Mouse (Mus musculus) brown adipose tissue, adult 24 weeks (tissue): ENCODE data around the gene Grm5. TPM values are rescaled to one million over a fixed set of nuclear protein-coding genes. Genes with fewer than 3 reads are reported as not detected.

Source experiments
- H3K27ac ChIP-seq: fragments of 200-500 bp; replicated peaks from 2 replicates; pipeline ENCODE4 v1.5.1; 2012; ENCODE audit warnings: low read depth, mild to moderate bottlenecking, low read length
- H3K4me1 ChIP-seq: fragments of 200-500 bp; 2 replicates; pipeline ENCODE4 v1.6.1; 2012; ENCODE audit warnings: low read length, mixed read lengths; ENCODE audit not compliant: control insufficient read depth, insufficient read depth, insufficient read length
- H3K4me3 ChIP-seq: fragments of 200-500 bp; 2 replicates; pipeline ENCODE4 v1.5.1; 2012; ENCODE audit warnings: low read depth, mild to moderate bottlenecking, low read length, moderate library complexity; ENCODE audit not compliant: insufficient read depth
- polyA plus RNA-seq: library from polyadenylated mRNA; stranded (reverse); fragments of >200 nt; gene quantifications from 2 replicates; pipeline ENCODE4 v1.2.4, GENCODE M21; 2012; ENCODE audit not compliant: missing spikeins, insufficient read depth, insufficient read length

Gene Grm5
- polyA plus RNA-seq, 1 experiment: not detected

DNA sequence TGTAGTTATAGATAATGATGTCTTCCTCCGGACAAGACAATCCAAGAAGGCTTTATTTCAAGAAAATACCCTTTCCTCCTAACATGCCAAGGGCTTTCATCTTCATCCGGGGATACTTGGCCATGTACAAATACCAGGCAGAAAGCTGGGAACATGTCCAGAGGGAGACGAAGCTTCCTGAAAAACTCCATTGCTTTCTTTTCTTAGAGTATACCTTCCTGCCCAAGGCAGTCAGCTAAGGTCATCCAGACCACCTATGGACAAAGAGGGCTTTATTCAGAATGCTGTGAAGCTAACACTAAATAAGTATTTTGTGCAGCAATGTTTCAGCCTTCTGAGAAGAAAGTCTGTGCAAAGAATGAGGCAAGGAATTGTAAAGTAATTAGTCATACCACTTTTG lies 178.4 kb downstream of the Grm5 start:
- H3K4me1 ChIP-seq: no peaks in the 10 kb centered on the region
- H3K27ac ChIP-seq: no peak overlapping the region
- no peak overlapping the region for H3K4me3 ChIP-seq

DNA sequence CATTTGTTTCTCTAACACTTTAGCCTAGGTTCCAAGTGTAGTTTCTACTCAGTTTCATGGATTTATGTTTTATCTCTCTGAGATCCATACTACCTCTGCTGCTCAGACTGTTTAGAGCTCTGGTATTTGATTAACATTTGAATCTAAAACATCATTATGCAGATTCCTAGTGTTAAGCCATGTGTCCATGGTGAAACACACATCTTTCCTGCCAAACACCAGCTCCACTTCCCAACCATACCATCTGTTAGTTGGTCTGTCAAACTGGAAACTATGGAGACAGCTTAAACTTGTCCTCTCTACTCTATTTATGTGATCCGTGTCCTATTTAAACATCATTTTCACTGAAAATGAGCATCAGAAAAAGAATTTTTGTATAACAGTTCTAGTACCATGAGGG lies 203.6 kb downstream of the Grm5 start:
- H3K27ac ChIP-seq: no peak overlapping the region
- H3K4me3 ChIP-seq: no peak overlapping the region
- no peaks in the 10 kb centered on the region for H3K4me1 ChIP-seq

DNA sequence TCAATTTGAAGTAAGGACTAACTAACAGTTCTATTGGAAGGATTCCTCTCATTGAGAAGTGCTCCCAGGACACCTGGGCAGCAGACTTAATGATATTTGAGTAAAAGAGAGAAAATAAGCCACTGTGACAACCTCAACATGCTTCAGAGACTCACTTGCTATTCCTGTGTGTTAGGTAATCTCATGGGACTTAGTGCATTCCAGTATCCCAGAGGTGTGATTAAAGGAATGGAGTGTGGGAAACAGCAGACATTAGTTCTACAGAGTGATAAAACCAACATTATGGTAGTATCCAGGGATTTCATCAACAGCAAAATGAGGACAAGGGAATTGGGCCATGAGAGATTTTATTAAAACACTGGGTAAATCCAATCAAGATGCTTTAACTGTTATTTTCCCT lies 205.0 kb downstream of the Grm5 start:
- H3K27ac ChIP-seq: no peak overlapping the region
- H3K4me3 ChIP-seq: no peak overlapping the region
- H3K4me1 ChIP-seq: no peaks in the 10 kb centered on the region

DNA sequence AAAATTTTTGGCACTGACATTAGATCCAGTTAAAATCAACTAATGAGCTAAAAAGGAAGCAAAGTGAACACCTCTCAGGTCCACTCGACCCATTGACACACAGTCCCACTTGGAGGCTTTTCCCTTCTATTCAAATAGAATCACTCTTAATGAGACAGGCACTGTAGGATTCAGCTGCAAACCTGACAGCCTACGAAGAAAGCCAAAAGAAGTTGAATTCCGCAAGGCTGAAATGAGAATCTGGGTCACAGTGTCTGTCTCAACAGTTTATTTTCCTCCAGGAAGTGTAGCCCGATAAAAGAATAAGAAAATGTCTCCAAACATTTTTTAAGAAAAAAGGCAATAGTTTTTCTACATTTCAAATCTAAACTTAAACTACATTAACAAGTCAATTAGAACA lies 209.9 kb downstream of the Grm5 start:
- Histone ChIP-seq H3K27ac (no peak overlapping the region), H3K4me3 (no peak overlapping the region), H3K4me1 (no peaks in the 10 kb centered on the region)

DNA sequence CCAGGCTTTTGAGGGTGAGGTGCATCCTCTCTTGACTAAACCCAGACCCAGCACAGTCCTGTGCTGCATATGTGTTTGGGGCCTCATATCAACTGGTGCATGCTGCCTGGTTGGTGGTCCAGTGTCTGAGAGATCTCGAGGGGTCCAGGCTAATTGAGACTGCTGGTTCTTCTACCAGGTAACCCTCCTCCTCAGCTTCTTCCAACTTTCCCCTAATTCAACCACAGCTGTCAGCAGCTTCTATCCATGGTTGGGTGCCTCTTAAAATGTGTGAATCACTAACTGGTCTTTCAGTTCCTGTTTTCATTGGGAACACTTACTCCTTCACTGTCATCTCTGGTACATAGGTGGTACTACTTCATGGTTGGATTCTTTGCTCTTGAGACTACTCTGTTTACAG lies 240.9 kb downstream of the Grm5 start:
- H3K4me3 ChIP-seq: no peak overlapping the region
- no peak overlapping the region for H3K27ac ChIP-seq
- no peaks in the 10 kb centered on the region for H3K4me1 ChIP-seq

DNA sequence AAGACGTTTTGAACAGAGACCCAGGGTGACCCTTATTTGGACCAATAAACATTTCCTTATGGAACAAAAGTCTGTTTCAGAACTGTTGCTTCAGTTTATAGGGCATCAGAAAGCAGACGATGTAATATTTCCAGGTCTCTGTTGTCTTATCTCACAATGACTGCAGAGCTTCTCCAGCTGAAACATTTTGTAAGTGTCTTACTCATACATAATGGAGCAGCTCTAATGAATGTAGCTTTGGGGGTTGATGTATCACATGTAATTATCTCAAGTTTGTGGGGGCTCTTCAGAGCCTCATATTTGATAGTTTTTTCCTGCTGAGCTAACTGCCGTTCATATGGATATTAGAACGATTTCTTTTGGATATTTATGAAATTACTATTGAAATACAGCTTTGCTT lies 250.7 kb downstream of the Grm5 start:
- no peaks in the 10 kb centered on the region for H3K4me1 ChIP-seq
- no peak overlapping the region for H3K27ac ChIP-seq
- H3K4me3 ChIP-seq: no peak overlapping the region

DNA sequence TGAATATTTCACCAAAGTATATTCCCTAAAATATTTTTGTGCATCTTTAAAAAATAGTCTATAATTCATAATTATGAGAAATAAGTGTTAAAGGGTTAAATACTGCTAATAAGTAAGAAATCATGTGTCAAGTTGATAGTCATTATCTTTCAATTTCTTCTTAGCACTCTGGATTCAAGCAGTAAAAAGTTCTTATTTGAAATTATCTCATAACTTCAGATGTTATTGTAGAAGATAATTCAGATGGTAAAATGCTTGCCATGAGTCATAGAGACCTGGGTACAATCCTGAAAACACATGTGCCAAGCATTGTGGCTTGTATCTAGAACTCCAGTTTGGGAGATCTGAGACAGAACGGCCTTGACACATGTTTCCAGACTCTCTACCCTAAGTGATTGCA lies 254.6 kb downstream of the Grm5 start:
- Histone ChIP-seq H3K27ac (no peak overlapping the region), H3K4me3 (no peak overlapping the region), H3K4me1 (no peaks in the 10 kb centered on the region)

DNA sequence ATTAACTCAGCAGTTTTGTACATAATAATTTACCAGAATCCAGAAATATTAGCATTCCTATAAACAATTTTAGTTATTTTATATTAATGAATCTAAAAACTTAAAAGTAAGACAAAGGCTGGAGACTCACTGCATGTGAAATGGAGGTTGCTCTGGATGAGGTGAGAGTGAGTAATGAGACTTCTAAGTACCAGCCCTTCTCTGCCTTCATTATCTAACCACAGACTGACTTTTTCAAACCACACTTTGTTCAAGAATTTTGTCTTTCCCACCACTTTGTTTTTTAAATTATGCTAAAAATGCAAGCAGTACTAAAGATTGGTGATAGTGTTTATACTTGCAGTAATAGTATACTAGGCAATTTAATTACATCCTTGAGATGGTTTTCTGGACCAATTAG lies 259.5 kb downstream of the Grm5 start:
- H3K4me3 ChIP-seq: no peak overlapping the region
- no peaks in the 10 kb centered on the region for H3K4me1 ChIP-seq
- no peak overlapping the region for H3K27ac ChIP-seq

DNA sequence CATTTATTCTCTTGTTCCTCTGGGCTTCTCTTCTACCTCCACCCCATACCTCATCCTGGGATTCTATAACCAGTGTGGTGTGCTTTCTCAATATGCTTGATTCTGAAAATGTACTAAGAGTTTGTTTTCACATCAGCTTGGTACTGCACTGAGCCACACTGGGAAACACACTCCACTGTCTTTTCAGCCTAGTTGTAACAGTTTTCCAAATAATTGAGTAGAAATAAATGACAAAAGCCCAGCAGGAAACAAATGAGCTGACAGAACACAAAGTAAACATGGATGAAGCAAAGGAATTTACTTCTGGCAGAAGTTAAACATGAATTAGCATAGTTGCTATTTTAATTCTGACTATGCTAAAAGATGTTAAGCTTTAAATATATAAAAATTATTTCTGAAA lies 262.1 kb downstream of the Grm5 start:
- H3K4me3 ChIP-seq: no peak overlapping the region
- no peak overlapping the region for H3K27ac ChIP-seq
- no peaks in the 10 kb centered on the region for H3K4me1 ChIP-seq

DNA sequence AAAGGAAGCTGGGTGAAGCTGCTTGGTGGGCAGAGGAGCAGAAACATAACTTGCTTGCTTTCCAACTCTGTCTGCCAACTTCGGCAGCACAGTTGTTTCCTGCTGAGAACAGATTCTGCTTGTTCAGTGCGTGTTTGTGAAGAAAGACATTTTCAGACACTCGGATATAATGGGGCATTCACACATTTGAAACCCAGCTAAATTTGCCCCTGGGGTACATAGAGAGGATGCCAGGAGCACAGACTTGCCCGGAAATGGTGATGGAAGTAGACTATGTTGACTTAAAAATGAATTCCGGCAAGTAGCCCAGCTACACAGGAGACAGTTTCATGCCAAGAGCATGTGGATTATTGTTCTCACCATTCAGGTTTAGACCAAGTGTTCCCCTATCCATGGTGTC lies 342.0 kb downstream of the Grm5 start:
- Histone ChIP-seq H3K4me3 (no peak overlapping the region), H3K27ac (no peak overlapping the region), H3K4me1 (no peaks in the 10 kb centered on the region)

DNA sequence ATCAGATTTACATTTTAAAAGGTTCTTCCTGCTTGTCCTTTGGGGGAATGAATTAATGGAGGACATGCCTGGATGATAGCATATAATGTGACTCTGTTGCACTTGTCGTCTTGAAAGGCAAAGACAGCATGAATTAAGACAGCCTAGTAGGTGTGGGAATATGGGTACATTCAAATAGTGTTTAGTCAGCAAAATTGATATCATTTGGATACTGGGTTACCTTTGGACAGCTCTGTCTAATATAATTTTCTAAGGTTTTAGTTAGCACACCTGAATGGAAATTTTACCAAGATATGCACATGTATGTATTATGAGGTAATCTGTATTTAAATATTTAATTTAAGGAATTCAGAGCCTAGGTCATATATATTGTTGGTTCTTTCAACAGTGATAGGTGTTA lies 353.4 kb downstream of the Grm5 start:
- no peaks in the 10 kb centered on the region for H3K4me1 ChIP-seq

DNA sequence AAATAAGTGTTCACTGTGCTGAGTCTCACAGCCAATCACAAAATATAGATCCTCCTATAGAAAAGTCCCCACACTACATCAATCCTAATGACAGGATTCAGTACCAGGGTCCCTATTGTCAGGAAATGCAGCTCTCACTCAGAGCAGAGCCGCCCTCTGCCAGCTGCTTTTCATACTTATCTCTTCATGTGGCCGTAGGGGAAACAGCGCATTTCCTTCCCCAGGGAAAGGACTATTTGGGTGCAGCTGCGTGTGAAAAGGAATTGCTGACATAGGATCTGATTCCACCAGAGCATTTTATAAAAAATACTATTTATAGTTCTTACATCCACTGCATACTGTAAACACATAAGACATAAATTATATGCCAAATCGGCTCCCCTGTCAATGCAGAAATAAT lies 354.3 kb downstream of the Grm5 start:
- no peak overlapping the region for H3K4me3 ChIP-seq
- no peak overlapping the region for H3K27ac ChIP-seq
- H3K4me1 ChIP-seq: no peaks in the 10 kb centered on the region

More for the DNA sequence above, 353.4 kb downstream of the Grm5 start:
- Histone ChIP-seq H3K27ac (no peak overlapping the region), H3K4me3 (no peak overlapping the region)

DNA sequence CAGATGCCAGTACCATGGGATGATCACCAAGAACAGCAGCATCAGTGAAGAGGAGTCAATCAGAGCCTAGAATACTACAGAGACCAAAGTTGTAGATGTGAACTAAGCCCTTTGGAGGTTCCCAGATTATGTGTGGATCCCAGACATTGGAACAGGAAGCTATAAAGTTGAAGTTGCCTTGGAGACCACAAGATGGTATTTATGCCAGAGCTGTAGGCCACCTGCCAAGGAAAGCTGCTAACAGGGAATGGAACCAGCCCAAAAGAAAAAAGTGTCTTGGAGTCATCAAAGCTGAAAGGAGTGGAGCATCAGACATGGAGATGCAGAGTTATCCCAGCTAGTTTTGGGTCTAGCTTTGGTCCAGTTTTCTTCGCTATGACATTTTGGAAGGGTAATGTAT lies 366.2 kb downstream of the Grm5 start:
- Histone ChIP-seq H3K4me1 (no peaks in the 10 kb centered on the region), H3K27ac (no peak overlapping the region), H3K4me3 (no peak overlapping the region)

DNA sequence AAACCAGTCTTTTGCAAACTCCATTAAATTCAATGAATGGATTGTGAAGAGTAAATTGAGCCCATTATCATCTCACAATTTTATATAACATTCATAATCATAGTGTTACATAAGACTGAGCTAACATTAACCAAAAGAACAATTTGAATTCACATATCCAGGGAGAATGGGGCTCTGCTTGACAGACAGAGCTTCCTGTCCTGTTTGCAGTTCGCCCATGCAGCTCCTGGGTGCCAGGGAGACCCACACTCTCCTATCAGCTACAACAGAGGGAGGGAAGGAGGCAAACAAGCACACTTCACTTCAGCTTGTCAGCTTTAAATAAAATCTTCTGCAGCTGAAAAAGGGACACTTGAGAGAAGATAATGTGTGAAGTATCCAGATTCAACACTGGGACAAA lies 389.2 kb downstream of the Grm5 start:
- Histone ChIP-seq H3K4me1 (no peaks in the 10 kb centered on the region), H3K27ac (no peak overlapping the region), H3K4me3 (no peak overlapping the region)

DNA sequence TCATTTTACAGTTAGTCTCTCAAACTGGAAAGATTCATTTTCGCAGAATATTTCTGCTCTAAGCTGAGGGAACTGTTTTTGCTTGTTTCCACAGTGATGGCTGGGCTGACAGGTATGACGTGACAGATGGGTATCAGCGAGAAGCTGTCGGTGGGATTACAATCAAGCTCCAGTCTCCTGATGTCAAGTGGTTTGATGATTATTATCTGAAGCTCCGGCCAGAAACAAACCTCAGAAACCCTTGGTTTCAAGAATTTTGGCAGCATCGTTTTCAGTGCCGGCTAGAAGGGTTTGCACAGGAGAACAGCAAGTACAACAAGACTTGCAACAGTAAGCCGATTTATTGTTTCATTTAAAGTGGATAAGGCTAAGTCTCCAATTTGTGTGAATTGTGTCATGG lies 391.1 kb downstream of the Grm5 start:
- Histone ChIP-seq H3K4me3 (no peak overlapping the region), H3K4me1 (no peaks in the 10 kb centered on the region), H3K27ac (no peak overlapping the region)

DNA sequence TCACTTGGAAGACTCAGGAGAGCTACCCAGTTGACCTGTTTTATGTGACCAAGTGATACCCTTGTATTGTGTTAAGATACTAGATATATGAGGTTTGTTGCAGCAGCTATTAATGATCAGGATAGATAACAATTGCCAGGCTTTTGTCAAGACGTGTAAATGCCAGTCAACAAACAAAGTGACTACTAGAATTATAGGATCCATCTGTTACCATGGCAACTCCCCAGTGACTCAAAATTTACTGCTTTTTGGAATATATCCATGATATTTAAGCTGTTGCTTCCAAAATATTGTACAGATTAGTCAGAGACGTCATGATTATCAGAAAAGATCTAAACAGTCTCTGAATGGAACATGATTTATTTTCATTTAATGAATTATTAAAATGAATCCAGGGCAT lies 399.5 kb downstream of the Grm5 start:
- no peaks in the 10 kb centered on the region for H3K4me1 ChIP-seq
- H3K27ac ChIP-seq: no peak overlapping the region
- H3K4me3 ChIP-seq: no peak overlapping the region

DNA sequence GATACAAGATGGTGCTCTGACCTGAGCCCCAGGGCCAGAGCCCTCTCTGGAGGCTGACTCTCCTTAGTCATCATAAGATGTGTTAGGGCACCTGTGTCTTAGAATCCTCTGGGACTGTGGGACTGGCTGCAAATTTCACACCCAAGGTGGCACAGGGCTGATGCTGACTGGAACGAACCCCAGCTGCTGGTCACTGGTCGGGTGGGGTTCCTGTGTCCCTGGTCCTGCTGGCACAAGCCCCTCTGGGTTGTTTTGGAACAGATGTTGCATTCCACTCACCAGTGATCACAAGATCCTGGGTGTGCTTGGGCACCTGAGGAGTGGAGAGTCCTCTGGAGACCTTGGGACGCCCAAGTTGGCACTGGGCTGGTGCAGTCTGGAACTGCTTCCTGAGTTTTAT lies 430.5 kb downstream of the Grm5 start:
- no peaks in the 10 kb centered on the region for H3K4me1 ChIP-seq
- no peak overlapping the region for H3K27ac ChIP-seq
- H3K4me3 ChIP-seq: no peak overlapping the region
